Mouse (Mus musculus) kidney, embryonic 15.5 days (tissue): Measurements from ENCODE around the gene Folr1. TPM values are rescaled to one million over a fixed set of nuclear protein-coding genes. Genes with fewer than 3 reads are reported as not detected.

Experiments
- ATAC-seq: fragments of 200-750 bp; cut with Nextera tagmentation; replicated peaks from 2 replicates; pipeline ENCODE4 v1.8.0; 2017; ENCODE audit warnings: moderate TSS enrichment; ENCODE audit not compliant: low FRiP score
- H3K27ac ChIP-seq: fragments of 300-500 bp; sonication (generic); 2 replicates; pipeline ENCODE4 v1.5.1; 2015; ENCODE audit warnings: mild to moderate bottlenecking, inconsistent platforms
- H3K27me3 ChIP-seq: fragments of 300-500 bp; sonication (generic); 2 replicates; pipeline ENCODE4 v1.6.1; 2015; ENCODE audit warnings: inconsistent platforms
- H3K36me3 ChIP-seq: fragments of 300-500 bp; sonication (generic); 2 replicates; pipeline ENCODE4 v1.6.1; 2015; ENCODE audit warnings: inconsistent platforms
- H3K4me1 ChIP-seq: fragments of 300-500 bp; sonication (generic); 2 replicates; pipeline ENCODE4 v1.6.1; 2015; ENCODE audit warnings: inconsistent platforms
- H3K4me2 ChIP-seq: fragments of 300-500 bp; sonication (generic); 2 replicates; pipeline ENCODE4 v1.6.1; 2015; ENCODE audit warnings: moderate library complexity, mild to moderate bottlenecking, inconsistent platforms
- H3K4me3 ChIP-seq: fragments of 300-500 bp; sonication (generic); replicated peaks from 2 replicates; pipeline ENCODE4 v1.5.1; 2015; ENCODE audit warnings: mild to moderate bottlenecking, inconsistent platforms
- H3K9ac ChIP-seq: fragments of 300-500 bp; sonication (generic); 2 replicates; pipeline ENCODE4 v1.6.1; 2015; ENCODE audit warnings: mild to moderate bottlenecking, inconsistent platforms
- H3K9me3 ChIP-seq: fragments of 300-500 bp; sonication (generic); replicated peaks from 2 replicates; pipeline ENCODE4 v1.6.1; 2016; ENCODE audit warnings: inconsistent platforms
- WGBS: fragments of 180-500 bp; shearing (Covaris S2); methylation state at CpG from one replicate; pipeline ENCODE4 v1.1.7; 2015; ENCODE audit warnings: mixed read lengths; 5-methylcytosine and 5-hydroxymethylcytosine counted together
- polyA plus RNA-seq: library from polyadenylated mRNA; unstranded; fragments of >200 nt; fragmentation: Nextera tagmentation; extraction: Ambion mirVana; gene quantifications from 2 replicates; pipeline ENCODE4 v1.2.1, GENCODE M21; 2015

Folr1 gene
- polyA plus RNA-seq, 1 experiment from 2014 or later = 63.0 TPM

DNA sequence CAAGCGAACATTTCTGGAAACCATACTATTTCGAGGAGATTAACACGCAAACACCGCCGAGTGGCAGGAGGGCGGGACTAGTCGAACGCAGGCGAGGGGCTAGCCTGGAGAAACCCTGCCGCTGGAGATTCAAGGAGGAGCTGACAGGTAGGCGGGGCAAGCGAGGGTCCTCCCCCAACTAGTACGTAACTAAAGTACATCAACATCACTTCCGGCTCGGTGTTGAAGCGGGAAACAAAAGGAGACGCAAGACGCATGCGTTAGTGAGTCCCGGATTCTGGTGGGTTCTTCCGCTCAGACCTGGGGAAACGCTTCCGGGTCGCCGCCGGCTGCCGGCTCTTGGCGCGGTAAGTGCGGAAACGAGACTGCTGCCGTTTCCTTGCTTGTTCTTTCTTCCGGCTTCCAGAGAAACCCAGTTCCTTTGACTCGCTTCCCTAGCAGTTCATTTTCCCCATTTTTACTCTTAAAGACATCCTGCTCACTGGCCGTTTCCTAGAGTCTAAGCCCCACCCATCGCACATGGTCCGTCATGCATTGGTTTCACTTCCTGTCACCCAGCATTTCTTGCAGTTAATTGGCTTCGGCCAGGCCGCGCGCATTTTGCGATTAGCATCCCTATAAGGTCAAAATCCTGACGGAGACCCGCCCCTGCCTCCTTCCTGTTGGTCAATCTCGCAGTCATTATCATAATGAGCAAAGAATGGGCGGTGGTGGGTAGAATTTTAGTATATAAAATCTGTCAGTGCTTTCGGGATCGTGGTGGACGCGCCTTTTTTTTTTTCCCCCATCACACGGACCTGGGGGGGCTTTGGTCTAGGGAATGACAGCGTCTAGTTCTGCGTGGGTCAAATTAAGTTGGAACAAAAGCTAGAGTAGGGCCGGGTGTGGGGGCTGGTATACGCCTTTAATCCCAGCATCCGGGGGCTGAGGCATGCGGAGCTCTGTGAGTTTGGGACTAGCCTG lies 25.8 kb upstream of the Folr1 start:
- peak; percentile 99 for ATAC-seq
- peak overlapping the region; percentile 58 for H3K4me3 ChIP-seq
- peak overlapping the region; percentile 44 for H3K9ac ChIP-seq
- WGBS = under 1% methylated on average over 57 of the region's 57 CpGs
- H3K9me3 ChIP-seq = no peaks in the 10 kb centered on the region
- peak overlapping the region; percentile 90 for H3K27ac ChIP-seq
- H3K36me3 ChIP-seq = 0 out of 2 replicates have a peak, but pooled peaks cover 6% of the 10 kb centered on the region
- no peaks in the 10 kb centered on the region for H3K27me3 ChIP-seq
- 0 out of 2 replicates have a peak, but pooled peaks cover 7% of the 10 kb centered on the region for H3K4me1 ChIP-seq
- peak overlapping the region; percentile 57 for H3K4me2 ChIP-seq

DNA sequence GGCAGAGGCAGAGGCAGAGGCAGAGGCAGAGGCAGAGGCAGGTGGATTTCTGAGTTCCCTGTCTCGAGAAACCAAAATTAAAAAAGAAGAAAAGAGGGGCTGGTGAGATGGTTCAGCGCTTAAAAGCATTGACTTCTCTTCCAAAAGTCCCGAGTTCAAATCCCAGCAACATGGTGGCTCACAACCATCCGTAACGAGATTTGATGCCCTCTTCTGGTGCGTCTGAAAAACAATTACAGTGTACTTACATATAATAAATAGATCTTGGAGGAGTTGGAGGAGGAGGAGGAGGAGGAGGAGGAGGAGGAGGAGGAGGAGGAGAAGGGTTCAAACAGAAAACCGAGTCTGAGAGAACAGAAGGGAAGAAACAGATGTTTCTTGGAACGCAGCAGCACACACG lies 25.1 kb upstream of the Folr1 start:
- H3K9me3 ChIP-seq = no peaks in the 10 kb centered on the region

GRCm38 (mm10) chr7:101888460-101888859 lies 17.9 kb upstream of the Folr1 start:
- no peak overlapping the region for H3K27ac ChIP-seq
- H3K4me1 ChIP-seq = no peaks in the 10 kb centered on the region
- H3K27me3 ChIP-seq = no peaks in the 10 kb centered on the region
- no peak overlapping the region for H3K4me3 ChIP-seq
- H3K9me3 ChIP-seq = no peaks in the 10 kb centered on the region
- 80% methylated on average over 4 of the region's 4 CpGs for WGBS
- H3K36me3 ChIP-seq = no peaks in the 10 kb centered on the region
- no peak overlapping the region for H3K4me2 ChIP-seq
- ATAC-seq = no peak
- no peak overlapping the region for H3K9ac ChIP-seq

More for the DNA sequence above, 25.1 kb upstream of the Folr1 start:
- ATAC-seq = no peak; the same call in 1 of the 2 replicates
- H3K36me3 ChIP-seq = 0 out of 2 replicates have a peak, but pooled peaks cover 3% of the 10 kb centered on the region
- H3K4me3 ChIP-seq = peak overlapping the region; percentile 58
- 32% methylated on average over 9 of the region's 9 CpGs for WGBS
- H3K4me2 ChIP-seq = peak overlapping the region; percentile 57
- no peaks in the 10 kb centered on the region for H3K27me3 ChIP-seq
- peak overlapping the region; percentile 38; the same call in 1 of the 2 replicates for H3K9ac ChIP-seq
- H3K4me1 ChIP-seq = 0 out of 2 replicates have a peak, but pooled peaks cover 7% of the 10 kb centered on the region
- H3K27ac ChIP-seq = peak overlapping the region; percentile 90

GRCm38 (mm10) chr7:101886274-101886673 lies 15.7 kb upstream of the Folr1 start:
- Histone ChIP-seq H3K9ac (no peak overlapping the region), H3K4me1 (peaks cover 5% of the 10 kb centered on the region; the same call in 1 of the 2 replicates), H3K27ac (no peak overlapping the region), H3K36me3 (no peaks in the 10 kb centered on the region), H3K9me3 (no peaks in the 10 kb centered on the region), H3K4me3 (no peak overlapping the region), H3K27me3 (no peaks in the 10 kb centered on the region), H3K4me2 (no peak overlapping the region)
- no peak for ATAC-seq
- 87% methylated on average over 6 of the region's 6 CpGs for WGBS

GRCm38 (mm10) chr7:101884160-101884559 lies 13.6 kb upstream of the Folr1 start:
- Histone ChIP-seq H3K4me3 (no peak overlapping the region), H3K9me3 (no peaks in the 10 kb centered on the region), H3K4me1 (peaks cover 5% of the 10 kb centered on the region; the same call in 1 of the 2 replicates), H3K27ac (no peak overlapping the region), H3K27me3 (no peaks in the 10 kb centered on the region), H3K36me3 (no peaks in the 10 kb centered on the region), H3K4me2 (no peak overlapping the region), H3K9ac (no peak overlapping the region)
- 99% methylated on average over 4 of the region's 4 CpGs for WGBS
- no peak for ATAC-seq

GRCm38 (mm10) chr7:101882413-101883154 lies 12.0 kb upstream of the Folr1 start:
- 60% methylated on average over 9 of the region's 9 CpGs for WGBS

GRCm38 (mm10) chr7:101880855-101881254 lies 10.3 kb upstream of the Folr1 start:
- Histone ChIP-seq H3K27ac (no peak overlapping the region), H3K4me1 (peaks cover 5% of the 10 kb centered on the region; the same call in 1 of the 2 replicates), H3K27me3 (no peaks in the 10 kb centered on the region), H3K9me3 (no peaks in the 10 kb centered on the region), H3K4me3 (no peak overlapping the region), H3K9ac (no peak overlapping the region), H3K36me3 (no peaks in the 10 kb centered on the region), H3K4me2 (no peak overlapping the region)
- 75% methylated on average over 4 of the region's 4 CpGs for WGBS
- ATAC-seq = no peak

More at GRCm38 (mm10) chr7:101882413-101883154, 12.0 kb upstream of the Folr1 start:
- Histone ChIP-seq H3K9ac (no peak overlapping the region), H3K9me3 (no peaks in the 10 kb centered on the region), H3K4me2 (no peak overlapping the region), H3K4me1 (peaks cover 5% of the 10 kb centered on the region; the same call in 1 of the 2 replicates), H3K4me3 (no peak overlapping the region), H3K36me3 (no peaks in the 10 kb centered on the region), H3K27me3 (no peaks in the 10 kb centered on the region), H3K27ac (no peak overlapping the region)
- ATAC-seq = no peak

DNA sequence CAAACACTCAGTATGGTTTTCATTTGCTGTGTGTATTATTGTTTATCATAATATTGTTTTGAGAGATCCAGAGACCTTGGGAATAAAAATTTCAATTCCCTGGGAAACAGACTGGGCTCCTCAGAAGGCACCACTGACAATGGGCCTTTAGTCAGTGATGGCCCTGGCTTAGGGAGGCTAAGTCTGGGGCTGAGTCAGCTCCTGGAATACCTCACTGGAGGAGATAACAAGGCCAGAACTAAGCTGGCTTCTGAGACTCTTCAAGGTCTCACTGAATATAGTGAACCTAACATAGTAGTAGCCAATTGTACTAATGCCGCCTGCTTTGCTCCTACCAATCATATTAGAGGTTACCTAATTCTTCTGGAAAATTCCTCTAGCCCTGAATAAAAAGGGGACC lies 5.4 kb upstream of the Folr1 start:
- no peak for ATAC-seq
- Histone ChIP-seq H3K4me1 (peaks cover 6% of the 10 kb centered on the region), H3K4me3 (no peak overlapping the region), H3K4me2 (no peak overlapping the region), H3K27me3 (no peaks in the 10 kb centered on the region), H3K9me3 (no peaks in the 10 kb centered on the region), H3K36me3 (no peaks in the 10 kb centered on the region), H3K27ac (no peak overlapping the region), H3K9ac (no peak overlapping the region)
- 86% methylated on average over 1 of the region's 1 CpGs for WGBS

GRCm38 (mm10) chr7:101871296-101871695 lies 708 bp upstream of the Folr1 start:
- peaks cover 21% of the 10 kb centered on the region for H3K4me1 ChIP-seq
- H3K9ac ChIP-seq = no peak overlapping the region
- H3K9me3 ChIP-seq = no peaks in the 10 kb centered on the region
- H3K27me3 ChIP-seq = no peaks in the 10 kb centered on the region
- H3K36me3 ChIP-seq = no peaks in the 10 kb centered on the region
- no peak overlapping the region for H3K4me3 ChIP-seq
- 81% methylated on average over 3 of the region's 3 CpGs for WGBS
- no peak for ATAC-seq
- H3K27ac ChIP-seq = peak overlapping the region; percentile 45
- H3K4me2 ChIP-seq = no peak overlapping the region

DNA sequence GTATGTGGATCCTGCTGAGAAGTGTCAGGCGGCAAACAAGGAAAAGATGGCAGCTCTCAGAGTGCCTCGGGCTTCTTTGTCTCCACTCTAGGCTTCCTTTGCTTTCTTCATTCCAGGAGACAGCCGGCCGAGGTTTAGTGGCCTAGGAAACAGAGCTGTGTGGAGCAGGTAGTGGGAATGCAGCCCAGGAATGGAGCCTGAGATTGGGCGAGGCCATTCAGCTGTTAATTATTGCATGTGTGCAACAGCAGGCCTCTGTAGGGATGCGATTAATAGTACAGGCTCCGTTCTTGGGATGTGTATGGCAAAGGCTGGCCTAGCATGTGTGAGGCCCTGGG lies 1.5 kb downstream of the Folr1 start:
- WGBS = 70% methylated on average over 7 of the region's 7 CpGs
- no peak overlapping the region for H3K9ac ChIP-seq
- peak; percentile 50 for ATAC-seq
- peaks cover 21% of the 10 kb centered on the region for H3K4me1 ChIP-seq
- H3K27ac ChIP-seq = peak overlapping the region; percentile 75
- H3K36me3 ChIP-seq = no peaks in the 10 kb centered on the region
- H3K4me3 ChIP-seq = 0 out of 2 replicates have a peak overlapping the region, but pooled peaks have one; percentile 7
- H3K9me3 ChIP-seq = no peaks in the 10 kb centered on the region
- no peaks in the 10 kb centered on the region for H3K27me3 ChIP-seq
- peak overlapping the region; percentile 43 for H3K4me2 ChIP-seq

DNA sequence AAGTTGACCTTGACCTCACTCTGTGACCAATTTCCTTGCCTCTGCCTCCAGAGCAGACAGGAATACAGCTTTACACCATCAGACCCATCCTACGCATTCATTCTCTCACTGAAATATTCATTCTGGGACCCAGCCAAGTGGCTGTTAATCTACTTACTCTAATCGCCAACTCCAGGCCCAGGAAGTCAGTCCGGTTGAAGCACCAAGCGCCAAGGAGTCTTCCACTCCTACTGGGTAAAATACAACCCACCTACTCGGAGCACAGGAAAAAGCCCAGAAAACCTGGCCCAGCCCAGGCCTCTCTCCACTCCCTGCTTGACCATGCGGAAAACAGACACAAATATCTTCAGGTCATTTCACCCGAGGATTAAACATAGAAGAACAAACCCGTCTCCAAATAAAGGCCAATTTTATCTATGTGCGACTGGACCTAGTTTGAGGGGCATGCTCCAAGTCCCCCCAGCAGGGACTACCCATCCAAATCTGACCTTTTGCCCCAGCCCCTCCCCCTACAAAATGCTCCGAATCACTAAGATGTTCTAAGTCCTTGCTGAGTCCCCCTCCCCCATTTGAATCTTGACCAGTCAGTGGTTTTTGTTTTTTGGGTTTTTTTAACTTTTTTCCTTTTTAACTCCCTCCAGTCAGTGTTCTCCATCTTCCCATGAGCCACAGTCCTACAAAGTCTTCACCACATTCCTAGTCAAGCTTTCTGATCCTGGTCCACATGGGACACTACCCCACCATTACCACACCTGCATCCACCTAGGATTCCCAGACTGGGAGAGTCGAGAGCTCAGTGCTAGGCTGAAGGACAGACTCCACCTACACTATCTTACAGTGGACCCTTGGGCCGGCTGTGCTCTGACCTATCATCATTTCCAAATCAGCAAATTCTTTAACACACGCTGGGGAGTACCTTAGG lies 2.1 kb downstream of the Folr1 start:
- no peaks in the 10 kb centered on the region for H3K36me3 ChIP-seq
- H3K4me3 ChIP-seq = 0 out of 2 replicates have a peak overlapping the region, but pooled peaks have one; percentile 7
- peak; percentile 50 for ATAC-seq
- peak overlapping the region; percentile 43 for H3K4me2 ChIP-seq
- H3K9ac ChIP-seq = no peak overlapping the region
- no peaks in the 10 kb centered on the region for H3K27me3 ChIP-seq
- no peaks in the 10 kb centered on the region for H3K9me3 ChIP-seq
- WGBS = 45% methylated on average over 13 of the region's 13 CpGs
- peak overlapping the region; percentile 75 for H3K27ac ChIP-seq
- peaks cover 21% of the 10 kb centered on the region for H3K4me1 ChIP-seq
